In the genomic region with DNA sequence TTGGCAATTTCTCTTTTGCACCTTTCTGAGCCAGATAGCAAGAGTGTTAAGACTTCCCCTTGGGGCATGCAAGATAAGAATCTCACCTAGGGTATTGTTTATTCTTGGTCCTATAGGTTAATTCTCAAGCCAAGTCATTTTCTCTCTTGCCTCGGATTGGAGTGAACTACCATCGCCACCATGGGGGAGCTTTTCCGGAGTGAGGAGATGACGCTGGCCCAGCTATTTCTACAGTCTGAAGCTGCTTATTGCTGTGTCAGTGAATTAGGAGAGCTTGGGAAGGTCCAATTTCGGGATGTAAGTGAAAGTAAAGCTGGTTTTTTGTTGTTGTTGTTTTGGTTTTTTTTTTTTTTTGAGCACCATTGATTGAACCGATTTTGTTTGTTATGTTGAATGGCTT, we compare ENCODE assay signal across 10 mouse cellular contexts. TPM values are rescaled to one million over a fixed set of nuclear protein-coding genes. Genes with fewer than 3 reads are reported as not detected.
DNase-seq lines count a peak whose midpoint lies in the region; ATAC-seq and TF ChIP-seq lines count a peak whose summit lies in the region.
"Had no signal": no experiment of that assay in that cellular context is flagged by ENCODE, and none has a peak within 500 bp of the region (broad histone marks: within the 10 kb centered on the region; RNA-seq: fewer than 3 reads in every experiment).

No protein-coding gene starts in this region.

- DNase-seq in heart, postnatal 4 days = no peak
- DNase-seq in MEL (ENCODE audit: low read depth, low spot score) = no peak
- no peak for DNase-seq in frontal cortex, postnatal 25 days (ENCODE audit: low spot score in 2 of 2)
- DNase-seq in retina, embryonic 14.5 days (ENCODE audit: low spot score) = no peak
- no peak for DNase-seq in spleen, adult 18-20 months
- DNase-seq: heart, postnatal 10 days; kidney, postnatal 14 days had no signal

- no peaks in the 10 kb centered on the region for H3K9me3 ChIP-seq in heart, embryonic 15.5 days (replicated peaks)
- no peaks in the 10 kb centered on the region for H3K9me3 ChIP-seq in MEL (replicated peaks; ENCODE audit: insufficient read depth, low read length)
- no peaks in the 10 kb centered on the region for H3K9me3 ChIP-seq in liver, embryonic 15.5 days (replicated peaks)

- peak overlapping the region; percentile 74; the same call in 1 of the 2 replicates for H3K4me2 ChIP-seq in heart, embryonic 15.5 days
- H3K4me2 ChIP-seq in liver, embryonic 15.5 days = peak overlapping the region; percentile 75

- 75% methylated on average over 6 of the region's 6 CpGs for WGBS in heart, embryonic 15.5 days
- WGBS in liver, embryonic 15.5 days (ENCODE audit: insufficient replicate concordance) = 80% methylated on average over 6 of the region's 6 CpGs

- H3K4me1 ChIP-seq in heart, embryonic 15.5 days (replicated peaks) = peaks cover 17% of the 10 kb centered on the region
- H3K4me1 ChIP-seq in MEL (ENCODE audit: control insufficient read depth in 1 of 2, insufficient read depth in 2 of 2, low read length in 2 of 2) = peaks cover 11 to 12% of the 10 kb centered on the region in 2 experiments
- H3K4me1 ChIP-seq in brown adipose tissue, adult 24 weeks (ENCODE audit: control insufficient read depth, insufficient read depth, insufficient read length, low read length) = no peaks in the 10 kb centered on the region; the same call in 1 of the 2 replicates
- H3K4me1 ChIP-seq in liver, embryonic 15.5 days (replicated peaks) = peaks cover 56% of the 10 kb centered on the region

- TF ChIP-seq RAD21 in MEL (IDR thresholded peaks at IDR 0.05; ENCODE audit: low read depth, low read length) = no peak

- no peak for TF ChIP-seq POLR2A in MEL (IDR thresholded peaks at IDR 0.05; ENCODE audit: control insufficient read depth in 1 of 2, insufficient read depth in 1 of 2, low read depth in 1 of 2, low read length in 2 of 2, poor library complexity in 1 of 2)

- peaks cover 2% of the 10 kb centered on the region; the same call in 1 of the 2 replicates for H3K79me2 ChIP-seq in MEL (ENCODE audit: control insufficient read depth, insufficient read depth, low read length, poor library complexity)

- H3K36me3 ChIP-seq in heart, embryonic 15.5 days = peaks cover 22% of the 10 kb centered on the region
- peaks cover 0 to 30% of the 10 kb centered on the region in 2 experiments; a peak in 2 of 4 replicates for H3K36me3 ChIP-seq in MEL (ENCODE audit: control insufficient read depth in 1 of 2, insufficient read depth in 2 of 2, low read length in 2 of 2)
- H3K36me3 ChIP-seq in liver, embryonic 15.5 days (replicated peaks) = peaks cover 50% of the 10 kb centered on the region

- no peak overlapping the region for H3K4me3 ChIP-seq in heart, embryonic 15.5 days
- H3K4me3 ChIP-seq in MEL (ENCODE audit: control insufficient read depth in 1 of 2, insufficient read depth in 1 of 2, low read depth in 2 of 2, low read length in 2 of 2) = no peak overlapping the region
- H3K4me3 ChIP-seq in brown adipose tissue, adult 24 weeks (ENCODE audit: insufficient read depth, low read depth, low read length) = 0 out of 2 replicates have a peak overlapping the region, but pooled peaks have one; percentile 1
- H3K4me3 ChIP-seq in liver, embryonic 15.5 days (replicated peaks) = peak overlapping the region; percentile 85

- TF ChIP-seq CTCF in MEL (IDR thresholded peaks at IDR 0.05 in 2 of 3, conservative IDR thresholded peaks at IDR 0.05 in 1 of 3; ENCODE audit: control insufficient read depth in 1 of 3, insufficient read depth in 1 of 3, low read depth in 2 of 3, low read length in 3 of 3, poor library complexity in 1 of 3, severe bottlenecking in 1 of 3) = no peak

- no peaks in the 10 kb centered on the region for H3K27me3 ChIP-seq in heart, embryonic 15.5 days
- no peaks in the 10 kb centered on the region for H3K27me3 ChIP-seq in MEL (ENCODE audit: control insufficient read depth in 1 of 2, insufficient read depth in 2 of 2, low read length in 2 of 2)
- H3K27me3 ChIP-seq in liver, embryonic 15.5 days = no peaks in the 10 kb centered on the region

- ATAC-seq in heart, embryonic 15.5 days (replicated peaks; ENCODE audit: insufficient number of reproducible peaks, insufficient read depth, low FRiP score, low read depth) = no peak
- no peak for ATAC-seq in liver, embryonic 15.5 days (ENCODE audit: insufficient read depth)

- TF ChIP-seq EP300 in MEL (IDR thresholded peaks at IDR 0.05; ENCODE audit: low read depth in 1 of 2, low read length in 2 of 2) = no peak

- H3K27ac ChIP-seq in heart, embryonic 15.5 days = no peak overlapping the region
- H3K27ac ChIP-seq in MEL (ENCODE audit: control insufficient read depth, low read depth, low read length) = no peak overlapping the region
- H3K27ac ChIP-seq in brown adipose tissue, adult 24 weeks (replicated peaks; ENCODE audit: low read depth, low read length) = no peak overlapping the region
- H3K27ac ChIP-seq in liver, embryonic 15.5 days (replicated peaks) = peak overlapping the region; percentile 99; the same call in 1 of the 2 replicates

- H3K9ac ChIP-seq in heart, embryonic 15.5 days = no peak overlapping the region
- no peak overlapping the region for H3K9ac ChIP-seq in MEL (ENCODE audit: control insufficient read depth, low read depth, low read length, poor library complexity, severe bottlenecking)
- H3K9ac ChIP-seq in liver, embryonic 15.5 days = peak overlapping the region; percentile 94; the same call in 1 of the 2 replicates

TF ChIP-seq in MEL, 35 proteins besides CTCF, POLR2A, EP300 and RAD21:
- TF ChIP-seq USF2 (IDR thresholded peaks at IDR 0.05; ENCODE audit: borderline replicate concordance in 1 of 2, insufficient read depth in 1 of 2, low read depth in 1 of 2, low read length in 2 of 2) (no peak), SIN3A (IDR thresholded peaks at IDR 0.05; ENCODE audit: low read length) (0 out of 2 replicates have a peak, but pooled peaks have one; percentile 14), GATA1 (IDR thresholded peaks at IDR 0.05; ENCODE audit: low read depth, low read length) (peak; percentile 35; the same call in 1 of the 2 replicates)

RNA-seq across cellular contexts. Expression of a gene that starts 2.4 kb away (rescaled TPM):
- 54.1 and 54.4 TPM in 2 replicates for polyA plus RNA-seq in heart, embryonic 15.5 days (2015; fragmentation: Nextera tagmentation; extraction: Ambion mirVana)
- total RNA-seq in heart, postnatal 4 days (2021) = 100 to 1,000 TPM; 112 to 115 TPM
- 12.8 and 20.8 TPM in 2 replicates for total RNA-seq in MEL (2012; rRNA removed)
- 10 to 100 TPM in 1 of 2 experiments, not detected in 1; 23.2 TPM for polyA plus RNA-seq in MEL (2012; ENCODE audit: insufficient read depth in 1 of 2, insufficient read length in 2 of 2, low read depth in 1 of 2, low replicate concordance in 2 of 2, missing spikeins in 1 of 2)
- polyA plus RNA-seq in brown adipose tissue, adult 24 weeks (2012; ENCODE audit: insufficient read depth, insufficient read length, missing spikeins) = 26.1 and 26.7 TPM in 2 replicates
- 45.3 and 47.1 TPM in 2 replicates for polyA plus RNA-seq in liver, embryonic 15.5 days (2015; fragmentation: Nextera tagmentation; extraction: Ambion mirVana)

RNA-seq across cellular contexts. Expression of a gene that starts 41.0 kb away (rescaled TPM):
- polyA plus RNA-seq in heart, embryonic 15.5 days (2015; fragmentation: Nextera tagmentation; extraction: Ambion mirVana) = 429 and 457 TPM in 2 replicates
- 100 to 1,000 TPM; 479 to 498 TPM for total RNA-seq in heart, postnatal 4 days (2021)
- 2.9 and 3.4 TPM in 2 replicates for total RNA-seq in MEL (2012; rRNA removed)
- 1 to 10 TPM in 1 of 2 experiments, not detected in 1; 9.0 TPM for polyA plus RNA-seq in MEL (2012; ENCODE audit: insufficient read depth in 1 of 2, insufficient read length in 2 of 2, low read depth in 1 of 2, low replicate concordance in 2 of 2, missing spikeins in 1 of 2)
- polyA plus RNA-seq in brown adipose tissue, adult 24 weeks (2012; ENCODE audit: insufficient read depth, insufficient read length, missing spikeins) = 242 and 279 TPM in 2 replicates
- polyA plus RNA-seq in liver, embryonic 15.5 days (2015; fragmentation: Nextera tagmentation; extraction: Ambion mirVana) = 26.9 and 28.1 TPM in 2 replicates

RNA-seq across cellular contexts. Expression of a gene that starts 58.2 kb away (rescaled TPM):
- polyA plus RNA-seq in heart, embryonic 15.5 days (2015; fragmentation: Nextera tagmentation; extraction: Ambion mirVana) = 11.6 and 16.3 TPM in 2 replicates
- 10 to 100 TPM in 1 of 2 experiments, 1 to 10 TPM in 1; 9.0 to 10.1 TPM for total RNA-seq in heart, postnatal 4 days (2021)
- total RNA-seq in MEL (2012; rRNA removed) = 1.1 and 1.5 TPM in 2 replicates
- polyA plus RNA-seq in MEL (2012; ENCODE audit: insufficient read depth in 1 of 2, insufficient read length in 2 of 2, low read depth in 1 of 2, low replicate concordance in 2 of 2, missing spikeins in 1 of 2) = 1 to 10 TPM in 1 of 2 experiments, not detected in 1; 3.1 TPM
- polyA plus RNA-seq in brown adipose tissue, adult 24 weeks (2012; ENCODE audit: insufficient read depth, insufficient read length, missing spikeins) = 4.4 and 7.1 TPM in 2 replicates
- polyA plus RNA-seq in liver, embryonic 15.5 days (2015; fragmentation: Nextera tagmentation; extraction: Ambion mirVana) = 7.1 and 7.5 TPM in 2 replicates

Comparison
In these comparisons a context has a peak if more than half of its experiments do, and no peak if none do; other contexts are left out.
1. H3K4me3 ChIP-seq: peak in brown adipose tissue, adult 24 weeks (single experiment) and liver, embryonic 15.5 days (single experiment); none in heart, embryonic 15.5 days (single experiment) and MEL (0 of 2).